Mouse (Mus musculus): Measurements from ENCODE around the gene Zfp341. TPM values are rescaled to one million over a fixed set of nuclear protein-coding genes. Genes with fewer than 3 reads are reported as not detected.

Zfp341 gene
- polyA plus RNA-seq, 1 experiment from 2014 or later = 0.97 TPM

- Histone ChIP-seq H3K4me2 (ENCODE audit: low read length) (no peak overlapping the region), H3K4me3 (ENCODE audit: low read depth, low read length) (no peak overlapping the region), H3K9me3 (ENCODE audit: control insufficient read depth, low read length) (peaks cover 4% of the 10 kb centered on the region), H3K27ac (ENCODE audit: low read depth) (no peak overlapping the region), H3K9ac (ENCODE audit: low read length) (no peak overlapping the region), H3K4me1 (replicated peaks; ENCODE audit: control insufficient read depth, insufficient read depth, low read length) (no peaks in the 10 kb centered on the region), H3K36me3 (ENCODE audit: control insufficient read depth, insufficient read depth, low read length) (peaks cover 21% of the 10 kb centered on the region), H3K27me3 (replicated peaks; ENCODE audit: control insufficient read depth, insufficient read depth, low read length) (no peaks in the 10 kb centered on the region)
- 82% methylated on average over 9 of the region's 9 CpGs for WGBS
- DNase-seq (ENCODE audit: low spot score) = no peak
- ATAC-seq (replicated peaks; ENCODE audit: low FRiP score, low TSS enrichment, low read depth) = no peak; the same call in 1 of the 2 replicates
These were observed 21.0 kb downstream of the Zfp341 start for GRCm38 (mm10) chr2:154633876-154634644.

- WGBS = 94% methylated on average over 2 of the region's 2 CpGs
- Histone ChIP-seq H3K36me3 (ENCODE audit: control insufficient read depth, insufficient read depth, low read length) (peaks cover 11% of the 10 kb centered on the region), H3K9ac (ENCODE audit: low read length) (no peak overlapping the region), H3K27ac (ENCODE audit: low read depth) (no peak overlapping the region), H3K27me3 (replicated peaks; ENCODE audit: control insufficient read depth, insufficient read depth, low read length) (no peaks in the 10 kb centered on the region), H3K4me2 (ENCODE audit: low read length) (no peak overlapping the region), H3K9me3 (ENCODE audit: control insufficient read depth, low read length) (peaks cover 4% of the 10 kb centered on the region), H3K4me1 (replicated peaks; ENCODE audit: control insufficient read depth, insufficient read depth, low read length) (no peaks in the 10 kb centered on the region), H3K4me3 (ENCODE audit: low read depth, low read length) (no peak overlapping the region)
- DNase-seq (ENCODE audit: low spot score) (no peak), ATAC-seq (replicated peaks; ENCODE audit: low FRiP score, low TSS enrichment, low read depth) (no peak)
These were observed 22.7 kb downstream of the Zfp341 start for GRCm38 (mm10) chr2:154635826-154636225.

GRCm38 (mm10) chr2:154638521-154638920 is 25.4 kb downstream of the Zfp341 start:
- no peaks in the 10 kb centered on the region for H3K27me3 ChIP-seq (replicated peaks; ENCODE audit: control insufficient read depth, insufficient read depth, low read length)
- no peak overlapping the region for H3K27ac ChIP-seq (ENCODE audit: low read depth)
- ATAC-seq (replicated peaks; ENCODE audit: low FRiP score, low TSS enrichment, low read depth) (no peak), DNase-seq (ENCODE audit: low spot score) (no peak)
- peaks cover 4% of the 10 kb centered on the region for H3K9me3 ChIP-seq (ENCODE audit: control insufficient read depth, low read length)
- no peaks in the 10 kb centered on the region for H3K4me1 ChIP-seq (replicated peaks; ENCODE audit: control insufficient read depth, insufficient read depth, low read length)
- no peak overlapping the region for H3K4me3 ChIP-seq (ENCODE audit: low read depth, low read length)
- peaks cover 13% of the 10 kb centered on the region for H3K36me3 ChIP-seq (ENCODE audit: control insufficient read depth, insufficient read depth, low read length)
- H3K4me2 ChIP-seq (ENCODE audit: low read length) = no peak overlapping the region
- 94% methylated on average over 3 of the region's 3 CpGs for WGBS
- H3K9ac ChIP-seq (ENCODE audit: low read length) = no peak overlapping the region

- Histone ChIP-seq H3K36me3 (ENCODE audit: control insufficient read depth, insufficient read depth, low read length) (peaks cover 14% of the 10 kb centered on the region), H3K27ac (ENCODE audit: low read depth) (no peak overlapping the region), H3K4me1 (replicated peaks; ENCODE audit: control insufficient read depth, insufficient read depth, low read length) (no peaks in the 10 kb centered on the region), H3K9me3 (ENCODE audit: control insufficient read depth, low read length) (peaks cover 4% of the 10 kb centered on the region), H3K9ac (ENCODE audit: low read length) (no peak overlapping the region), H3K4me3 (ENCODE audit: low read depth, low read length) (no peak overlapping the region), H3K27me3 (replicated peaks; ENCODE audit: control insufficient read depth, insufficient read depth, low read length) (no peaks in the 10 kb centered on the region), H3K4me2 (ENCODE audit: low read length) (no peak overlapping the region)
- no peak for ATAC-seq (replicated peaks; ENCODE audit: low FRiP score, low TSS enrichment, low read depth)
- DNase-seq (ENCODE audit: low spot score) = no peak
- 96% methylated on average over 4 of the region's 4 CpGs for WGBS
These were observed 26.0 kb downstream of the Zfp341 start for GRCm38 (mm10) chr2:154639115-154639514.

GRCm38 (mm10) chr2:154641176-154641575 is 28.1 kb downstream of the Zfp341 start:
- no peaks in the 10 kb centered on the region for H3K4me1 ChIP-seq (replicated peaks; ENCODE audit: control insufficient read depth, insufficient read depth, low read length)
- no peak overlapping the region for H3K4me2 ChIP-seq (ENCODE audit: low read length)
- no peak overlapping the region for H3K4me3 ChIP-seq (ENCODE audit: low read depth, low read length)
- DNase-seq (ENCODE audit: low spot score) = no peak
- peaks cover 19% of the 10 kb centered on the region for H3K36me3 ChIP-seq (ENCODE audit: control insufficient read depth, insufficient read depth, low read length)
- WGBS = 79% methylated on average over 8 of the region's 8 CpGs
- H3K27ac ChIP-seq (ENCODE audit: low read depth) = 0 out of 2 replicates have a peak overlapping the region, but pooled peaks have one; percentile 38
- no peak for ATAC-seq (replicated peaks; ENCODE audit: low FRiP score, low TSS enrichment, low read depth)
- H3K27me3 ChIP-seq (replicated peaks; ENCODE audit: control insufficient read depth, insufficient read depth, low read length) = no peaks in the 10 kb centered on the region
- H3K9me3 ChIP-seq (ENCODE audit: control insufficient read depth, low read length) = peaks cover 4% of the 10 kb centered on the region
- H3K9ac ChIP-seq (ENCODE audit: low read length) = no peak overlapping the region

- no peak overlapping the region for H3K4me3 ChIP-seq (ENCODE audit: low read depth, low read length)
- ATAC-seq (replicated peaks; ENCODE audit: low FRiP score, low TSS enrichment, low read depth) (peak; percentile 83), DNase-seq (ENCODE audit: low spot score) (peak; percentile 67)
- peaks cover 19% of the 10 kb centered on the region for H3K36me3 ChIP-seq (ENCODE audit: control insufficient read depth, insufficient read depth, low read length)
- peaks cover 4% of the 10 kb centered on the region for H3K9me3 ChIP-seq (ENCODE audit: control insufficient read depth, low read length)
- H3K4me2 ChIP-seq (ENCODE audit: low read length) = no peak overlapping the region
- no peaks in the 10 kb centered on the region for H3K27me3 ChIP-seq (replicated peaks; ENCODE audit: control insufficient read depth, insufficient read depth, low read length)
- no peak overlapping the region for H3K9ac ChIP-seq (ENCODE audit: low read length)
- H3K27ac ChIP-seq (ENCODE audit: low read depth) = peak overlapping the region; percentile 34
- WGBS = 85% methylated on average over 9 of the region's 9 CpGs
- H3K4me1 ChIP-seq (replicated peaks; ENCODE audit: control insufficient read depth, insufficient read depth, low read length) = no peaks in the 10 kb centered on the region
These were observed 28.9 kb downstream of the Zfp341 start for GRCm38 (mm10) chr2:154642005-154642459.

- Histone ChIP-seq H3K9me3 (ENCODE audit: control insufficient read depth, low read length) (peaks cover 4% of the 10 kb centered on the region), H3K4me3 (ENCODE audit: low read depth, low read length) (no peak overlapping the region), H3K4me1 (replicated peaks; ENCODE audit: control insufficient read depth, insufficient read depth, low read length) (no peaks in the 10 kb centered on the region), H3K27ac (ENCODE audit: low read depth) (peak overlapping the region; percentile 34; the same call in 1 of the 2 replicates), H3K36me3 (ENCODE audit: control insufficient read depth, insufficient read depth, low read length) (peaks cover 18% of the 10 kb centered on the region), H3K9ac (ENCODE audit: low read length) (no peak overlapping the region), H3K4me2 (ENCODE audit: low read length) (0 out of 2 replicates have a peak overlapping the region, but pooled peaks have one; percentile 6), H3K27me3 (replicated peaks; ENCODE audit: control insufficient read depth, insufficient read depth, low read length) (no peaks in the 10 kb centered on the region)
- ATAC-seq (replicated peaks; ENCODE audit: low FRiP score, low TSS enrichment, low read depth) = peak; percentile 17; the same call in 1 of the 2 replicates
- WGBS = 78% methylated on average over 6 of the region's 6 CpGs
- DNase-seq (ENCODE audit: low spot score) = no peak
These were observed 29.8 kb downstream of the Zfp341 start for GRCm38 (mm10) chr2:154642712-154643385.

GRCm38 (mm10) chr2:154646634-154647033 is 33.5 kb downstream of the Zfp341 start:
- H3K27me3 ChIP-seq (replicated peaks; ENCODE audit: control insufficient read depth, insufficient read depth, low read length) = no peaks in the 10 kb centered on the region
- DNase-seq (ENCODE audit: low spot score) = no peak

More at GRCm38 (mm10) chr2:154646634-154647033, 33.5 kb downstream of the Zfp341 start:
- no peak overlapping the region for H3K9ac ChIP-seq (ENCODE audit: low read length)
- WGBS = 83% methylated on average over 5 of the region's 5 CpGs
- peaks cover 10% of the 10 kb centered on the region; the same call in 1 of the 2 replicates for H3K36me3 ChIP-seq (ENCODE audit: control insufficient read depth, insufficient read depth, low read length)
- no peak overlapping the region for H3K4me2 ChIP-seq (ENCODE audit: low read length)
- H3K9me3 ChIP-seq (ENCODE audit: control insufficient read depth, low read length) = no peaks in the 10 kb centered on the region
- H3K4me3 ChIP-seq (ENCODE audit: low read depth, low read length) = no peak overlapping the region
- 0 out of 2 replicates have a peak, but pooled peaks cover 3% of the 10 kb centered on the region for H3K4me1 ChIP-seq (replicated peaks; ENCODE audit: control insufficient read depth, insufficient read depth, low read length)
- no peak for ATAC-seq (replicated peaks; ENCODE audit: low FRiP score, low TSS enrichment, low read depth)
- H3K27ac ChIP-seq (ENCODE audit: low read depth) = no peak overlapping the region
